Mouse (Mus musculus) MN1 (cell line): ENCODE measurements around the gene Cd7.

Source experiments
- DNase-seq: peaks from one replicate; pipeline ENCODE4 v3.0.0-alpha.2; 2016; ENCODE audit warnings: low spot score

Gene Cd7

GRCm38 (mm10) chr11:120990951-120991526 lies 48.2 kb downstream of the Cd7 start, which contains the start of gene Csnk1d:
Gene Csnk1d (minus strand): TSS chr11:120991330.
- DNase-seq: peak; percentile 99

- DNase-seq: peak; percentile 72
These were observed 49.0 kb downstream of the Cd7 start for GRCm38 (mm10) chr11:120990126-120990781.

GRCm38 (mm10) chr11:120989523-120989922 lies 49.7 kb downstream of the Cd7 start:
- DNase-seq: peak; percentile 44

GRCm38 (mm10) chr11:120988410-120988809 lies 50.8 kb downstream of the Cd7 start:
- DNase-seq: no peak

DNA sequence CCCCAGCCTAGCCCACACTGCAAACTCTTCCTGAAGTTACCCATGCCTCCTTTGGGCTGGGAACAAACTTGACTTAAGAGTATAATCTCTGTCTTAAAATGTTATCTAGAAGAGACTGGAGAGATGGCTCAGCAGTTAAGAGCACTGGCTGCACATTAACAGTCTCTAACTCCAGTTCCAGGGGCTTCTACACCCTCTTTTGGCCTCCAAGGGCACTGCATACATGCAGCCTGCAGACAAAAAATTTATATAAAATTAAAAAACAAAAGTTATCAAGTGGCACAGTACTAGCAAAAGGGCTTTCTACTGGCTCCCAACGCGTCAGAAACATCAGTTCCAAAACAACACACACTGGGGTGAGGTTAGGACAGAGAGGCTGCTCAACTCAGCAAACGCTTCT lies 51.6 kb downstream of the Cd7 start:
- no peak for DNase-seq
